Mouse (Mus musculus) olfactory bulb, adult 2 months (tissue): Measurements from ENCODE around the gene Gse1.

Experiments
- CTCF ChIP-seq: fragments of 200-500 bp; IDR thresholded peaks from 2 replicates; pipeline ENCODE4 v1.5.1; 2012; ENCODE audit warnings: low read depth, mild to moderate bottlenecking, low read length, moderate library complexity; ENCODE audit not compliant: insufficient read depth
- POLR2A ChIP-seq: fragments of 200-500 bp; IDR thresholded peaks from 2 replicates; pipeline ENCODE4 v1.6.1; 2012; ENCODE audit warnings: mild to moderate bottlenecking, low read depth, low read length, moderate library complexity; ENCODE audit not compliant: insufficient read depth

GRCm38 (mm10) chr8:120626461-120626860, 398.2 kb downstream of the Gse1 start:
- TF ChIP-seq POLR2A (no peak), CTCF (no peak)
